Mouse (Mus musculus) heart, adult 11 months (tissue): ENCODE results near the gene E330017A01Rik.

Source experiments
- DNase-seq: peaks from one replicate; pipeline ENCODE4 v3.0.0; 2022

Gene E330017A01Rik

DNA sequence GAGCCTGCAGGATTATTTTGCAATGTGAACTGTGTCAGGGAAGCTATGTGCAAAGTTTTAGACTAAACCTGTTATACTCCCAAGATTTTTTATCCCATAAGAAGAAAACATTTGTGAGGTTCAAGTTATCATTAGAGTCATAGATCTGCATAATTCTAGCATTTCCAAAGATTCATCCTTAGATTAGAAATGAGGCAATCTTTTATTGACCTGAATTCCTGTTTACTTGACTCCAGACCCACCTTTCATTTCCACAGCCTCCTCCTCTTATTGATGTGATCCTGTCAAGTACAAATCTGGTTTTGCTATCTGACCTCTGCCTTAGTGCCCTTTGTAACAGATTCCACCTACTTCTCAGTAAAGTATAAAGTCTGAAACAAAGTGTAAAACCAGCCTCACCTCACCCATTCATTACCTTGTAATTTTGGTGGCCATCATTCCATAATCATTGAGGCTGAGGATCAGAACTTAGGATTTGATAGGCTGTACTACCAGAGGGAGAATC, 23.8 kb upstream of the E330017A01Rik start:
- no peak for DNase-seq

DNA sequence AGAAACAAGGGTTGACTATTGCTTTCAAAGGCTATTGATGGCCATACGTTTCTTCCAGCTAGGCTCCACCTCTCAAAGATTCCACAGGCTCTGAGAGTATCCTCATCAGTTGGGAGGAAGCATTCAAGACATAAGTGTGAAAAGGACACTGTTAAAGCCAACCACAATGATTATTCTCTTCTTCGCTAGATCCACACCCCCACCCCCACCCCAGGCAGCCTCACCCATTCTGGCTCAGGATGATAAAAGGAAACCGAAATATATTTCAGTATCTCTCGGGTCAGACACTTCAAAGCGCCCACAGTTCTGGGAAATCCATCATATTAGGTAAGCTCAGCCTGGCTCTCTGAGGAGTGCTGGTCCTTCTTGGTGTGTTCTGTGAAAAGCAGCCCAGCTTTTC, 23.3 kb upstream of the E330017A01Rik start:
- DNase-seq: peak; percentile 75

DNA sequence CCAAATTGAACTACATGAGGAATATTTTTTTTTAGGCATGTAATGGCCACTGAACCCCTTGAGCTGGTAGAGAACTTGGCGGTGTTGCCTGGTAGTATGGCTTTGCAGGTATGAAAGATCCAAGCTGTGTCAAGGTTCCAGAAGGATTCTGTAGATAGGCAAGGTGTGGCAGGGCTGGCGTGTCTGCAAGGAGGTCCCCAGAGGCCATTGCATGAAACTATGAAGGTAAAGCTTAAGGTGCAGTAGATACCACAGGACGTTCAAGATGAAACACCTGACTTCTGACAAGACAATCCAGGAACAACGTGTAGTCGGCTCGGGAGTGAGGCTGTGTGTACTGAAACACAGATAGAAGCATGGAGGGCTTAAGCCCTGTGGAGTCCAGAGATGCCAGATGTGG, 20.1 kb upstream of the E330017A01Rik start:
- peak; percentile 74 for DNase-seq

DNA sequence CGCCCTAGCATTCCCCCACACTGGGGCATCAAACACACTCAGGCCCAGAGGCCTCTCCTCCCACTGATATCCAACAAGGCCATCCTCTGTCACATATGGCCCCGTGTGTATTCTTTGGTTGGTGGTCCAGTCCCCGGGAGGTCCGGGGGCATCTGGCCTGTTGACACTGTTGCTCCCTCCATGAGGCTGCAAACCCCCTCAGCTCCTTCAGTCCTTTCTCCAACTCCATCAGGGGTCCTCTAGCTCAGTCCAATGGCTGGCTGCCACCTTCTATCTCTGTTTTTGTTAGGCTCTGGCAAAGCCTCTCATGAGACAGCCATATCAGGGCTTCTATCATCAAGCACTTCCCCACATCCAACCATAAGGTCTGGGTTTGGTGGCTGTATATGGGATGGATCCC, 18.0 kb upstream of the E330017A01Rik start:
- peak; percentile 85 for DNase-seq

- DNase-seq: no peak
These were observed 17.2 kb upstream of the E330017A01Rik start for GRCm38 (mm10) chr16:58655751-58656150.

DNA sequence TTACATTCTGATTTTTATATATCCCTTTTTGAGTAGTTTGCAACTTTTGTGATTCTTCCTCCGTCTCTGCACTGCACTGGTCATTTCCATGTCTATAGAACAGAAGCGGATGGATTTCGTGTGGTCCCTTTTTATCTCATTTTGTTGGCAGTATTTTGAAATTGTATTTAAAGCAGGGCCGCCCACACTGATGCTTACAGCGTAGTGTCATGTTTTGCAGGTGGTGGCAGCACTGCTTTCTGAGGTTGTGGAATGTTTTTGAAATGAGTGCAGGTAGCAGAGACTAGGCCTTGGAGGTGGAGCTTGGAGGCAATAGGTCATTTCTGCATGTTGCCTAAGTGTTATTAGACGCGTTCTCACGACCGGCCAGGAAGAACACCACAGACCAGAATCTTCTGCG, 11.4 kb upstream of the E330017A01Rik start:
- DNase-seq: peak; percentile 50

DNA sequence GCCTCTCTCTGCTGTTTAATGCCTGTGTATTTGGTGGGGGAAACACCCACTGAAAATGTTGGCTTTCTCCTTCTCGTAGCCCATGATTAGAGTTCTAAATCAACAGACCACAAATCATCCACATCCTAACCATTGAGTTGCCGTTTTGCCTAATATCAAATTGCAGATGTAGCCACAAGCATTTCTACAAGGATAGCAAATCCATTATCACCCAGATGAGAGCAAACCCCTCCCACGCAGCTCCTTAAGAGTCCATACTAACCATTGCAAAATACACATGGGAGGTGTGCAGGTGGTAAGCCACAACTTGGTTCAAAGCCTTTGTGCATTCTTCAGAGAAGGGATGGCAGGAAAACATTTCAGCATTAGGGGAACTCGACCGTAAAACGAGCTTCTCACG, 523 bp downstream of the E330017A01Rik start:
- DNase-seq: no peak

DNA sequence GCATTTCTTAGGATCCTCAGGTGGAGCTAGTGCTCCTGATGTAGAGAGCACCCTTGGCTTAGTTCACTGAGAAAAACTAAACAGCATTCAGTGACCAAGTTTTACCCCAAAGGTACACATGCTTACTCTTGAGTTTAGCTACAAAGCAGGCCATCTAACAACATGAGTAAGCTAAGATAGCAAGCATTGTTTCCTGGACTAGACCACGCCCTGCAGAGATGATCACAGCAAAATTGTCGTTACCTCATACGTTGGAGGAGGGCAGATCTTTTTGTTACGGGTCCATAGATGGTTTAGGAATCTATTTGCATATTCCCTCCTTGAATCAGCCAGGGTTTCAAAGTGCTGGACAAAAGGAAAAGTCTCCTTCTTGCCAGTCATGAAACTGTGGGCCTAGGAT, 1.1 kb downstream of the E330017A01Rik start:
- DNase-seq: peak; percentile 29

- peak; percentile 34 for DNase-seq
These were observed 2.7 kb downstream of the E330017A01Rik start for GRCm38 (mm10) chr16:58635866-58636265.

GRCm38 (mm10) chr16:58629736-58630135, 8.8 kb downstream of the E330017A01Rik start:
- DNase-seq: peak; percentile 45

DNA sequence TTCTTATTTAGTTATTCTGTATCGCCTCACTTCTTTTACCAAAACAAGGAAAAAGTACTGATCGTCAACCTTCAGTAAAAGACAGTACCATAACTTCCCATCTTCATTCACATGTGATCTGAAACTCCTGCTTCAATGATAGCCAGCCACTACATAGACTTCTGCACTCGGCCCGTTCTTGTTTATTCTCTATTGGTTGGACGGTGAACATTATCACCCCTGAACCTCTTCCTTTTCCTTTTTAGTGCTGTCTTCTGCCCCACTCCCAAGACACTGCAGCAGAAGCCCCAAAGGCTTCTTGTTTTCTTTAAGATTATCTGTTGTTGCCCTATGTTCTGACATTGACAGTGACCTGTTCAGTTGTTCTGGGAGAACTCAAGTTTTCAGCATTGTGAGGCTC, 9.6 kb downstream of the E330017A01Rik start:
- peak; percentile 12 for DNase-seq

DNA sequence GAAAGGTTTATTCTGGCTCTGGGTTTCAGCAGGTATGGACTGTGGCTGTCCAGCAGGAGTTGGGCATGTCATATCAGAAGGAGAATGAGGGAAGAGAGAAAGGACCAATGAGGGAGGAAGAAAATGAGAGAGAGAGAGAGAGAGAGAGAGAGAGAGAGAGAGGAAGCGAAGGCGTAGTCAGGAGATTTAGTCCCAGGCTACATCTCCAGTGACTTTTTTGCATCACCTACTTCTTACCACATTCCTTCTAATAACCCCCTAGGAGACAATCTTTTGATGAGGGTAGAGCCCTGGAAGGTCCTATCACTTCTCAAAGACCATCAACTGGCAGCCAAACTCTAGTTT, 10.2 kb downstream of the E330017A01Rik start:
- DNase-seq: peak; percentile 12

DNA sequence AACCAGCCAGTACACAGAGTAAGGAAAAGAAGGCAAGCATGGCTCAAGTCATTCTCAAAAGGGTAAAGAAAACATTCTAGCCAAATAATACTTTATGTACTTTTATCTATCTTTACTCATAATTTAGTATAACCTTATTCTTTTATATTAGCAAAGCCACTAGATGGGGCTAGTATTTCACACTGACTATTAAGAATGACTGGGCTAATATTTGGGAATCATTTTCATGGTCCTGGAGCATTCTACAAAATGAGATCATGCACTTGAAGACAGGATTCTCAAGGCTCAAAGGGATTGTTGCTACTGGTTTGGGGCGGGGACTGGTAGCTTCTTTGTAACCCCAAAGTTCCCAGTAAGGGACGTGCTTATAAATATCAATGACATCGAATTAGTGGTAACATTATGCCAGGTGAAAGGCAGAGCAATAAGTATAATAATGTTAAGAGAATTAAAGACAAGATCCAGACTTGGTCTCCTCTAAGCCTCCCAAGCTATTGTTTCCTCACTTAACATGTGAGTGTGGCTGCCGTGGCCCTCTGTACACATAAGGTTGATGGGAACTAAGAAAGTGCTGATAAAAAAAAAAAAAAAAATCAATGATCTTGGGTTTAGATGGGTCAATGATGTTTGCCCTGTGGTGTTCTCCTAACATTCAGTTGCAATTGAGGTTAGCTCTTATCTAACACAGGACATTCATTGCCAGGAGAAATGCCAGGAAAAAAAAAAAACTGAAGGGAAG, 10.8 kb downstream of the E330017A01Rik start:
- no peak for DNase-seq

- DNase-seq: peak; percentile 73
These were observed 14.6 kb downstream of the E330017A01Rik start for GRCm38 (mm10) chr16:58623944-58624343.

- no peak for DNase-seq
These were observed 15.4 kb downstream of the E330017A01Rik start for GRCm38 (mm10) chr16:58623114-58623513.

DNA sequence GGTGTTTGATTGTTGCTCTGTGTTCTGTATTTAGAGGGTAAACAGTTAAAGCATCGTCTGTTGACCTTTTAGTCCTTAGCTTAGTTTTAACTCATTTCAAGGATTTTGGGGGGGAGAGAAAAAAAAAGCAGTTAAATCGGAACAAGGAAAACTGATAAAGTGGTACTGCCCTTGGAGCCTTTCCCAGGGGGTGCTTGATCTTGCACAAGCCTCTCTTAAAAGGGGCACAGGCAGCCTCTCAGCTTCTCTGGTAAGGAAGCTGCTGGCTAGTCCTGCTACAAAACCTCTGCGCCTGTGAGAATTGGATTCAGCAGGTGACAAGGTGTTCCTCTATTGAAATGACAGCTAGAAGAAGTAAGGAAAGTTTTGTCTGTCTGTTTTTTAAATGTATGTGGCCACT, 16.2 kb downstream of the E330017A01Rik start:
- DNase-seq: peak; percentile 37

GRCm38 (mm10) chr16:58617346-58617745, 21.2 kb downstream of the E330017A01Rik start:
- DNase-seq: peak; percentile 75

- DNase-seq: peak; percentile 61
These were observed 21.7 kb downstream of the E330017A01Rik start, which contains the start of gene Gm813 for GRCm38 (mm10) chr16:58616878-58617277. Gene Gm813 (minus strand): TSS chr16:58616978.

GRCm38 (mm10) chr16:58612969-58613368, 25.6 kb downstream of the E330017A01Rik start:
- no peak for DNase-seq

DNA sequence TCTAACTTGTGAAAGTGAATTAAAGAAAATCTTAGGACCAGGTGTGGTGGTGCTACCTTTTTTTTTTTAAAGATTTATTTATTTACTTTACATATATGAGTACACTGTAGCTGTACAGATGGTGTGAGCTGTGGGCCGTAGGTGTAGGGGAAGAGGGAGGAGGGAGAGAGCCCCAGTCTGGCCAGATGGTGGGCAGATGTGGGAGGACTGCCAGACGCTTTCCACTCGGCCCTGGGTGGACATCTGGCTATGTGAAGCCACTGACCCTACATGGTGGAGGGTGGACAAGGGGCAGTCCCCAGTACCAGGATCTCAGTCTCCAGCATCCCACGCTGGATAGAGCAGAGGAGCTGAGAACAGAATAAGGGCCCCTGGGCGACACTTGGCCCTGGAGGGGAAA, 31.4 kb downstream of the E330017A01Rik start:
- no peak for DNase-seq

DNA sequence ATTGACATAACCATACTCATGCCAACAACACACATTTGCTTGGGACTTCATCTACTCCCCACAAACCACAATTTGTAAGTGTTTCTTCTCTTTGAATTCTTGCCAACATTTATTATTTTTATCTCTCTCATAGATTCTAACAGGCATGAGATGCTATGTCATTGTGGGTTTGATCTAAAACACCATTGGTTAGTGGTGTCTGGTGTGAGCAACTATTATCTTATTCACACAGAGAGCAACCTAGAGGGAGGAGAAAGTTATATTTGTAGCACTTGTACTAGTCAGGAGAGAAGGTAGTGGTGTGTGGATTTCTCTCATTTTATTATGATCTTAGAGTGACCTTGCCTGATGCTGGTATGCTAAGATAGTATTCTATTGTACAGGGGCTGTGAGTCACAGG, 33.9 kb downstream of the E330017A01Rik start:
- DNase-seq: no peak

GRCm38 (mm10) chr16:58603831-58604230, 34.7 kb downstream of the E330017A01Rik start:
- DNase-seq: no peak

GRCm38 (mm10) chr16:58600846-58601245, 37.7 kb downstream of the E330017A01Rik start:
- DNase-seq: peak; percentile 90

DNA sequence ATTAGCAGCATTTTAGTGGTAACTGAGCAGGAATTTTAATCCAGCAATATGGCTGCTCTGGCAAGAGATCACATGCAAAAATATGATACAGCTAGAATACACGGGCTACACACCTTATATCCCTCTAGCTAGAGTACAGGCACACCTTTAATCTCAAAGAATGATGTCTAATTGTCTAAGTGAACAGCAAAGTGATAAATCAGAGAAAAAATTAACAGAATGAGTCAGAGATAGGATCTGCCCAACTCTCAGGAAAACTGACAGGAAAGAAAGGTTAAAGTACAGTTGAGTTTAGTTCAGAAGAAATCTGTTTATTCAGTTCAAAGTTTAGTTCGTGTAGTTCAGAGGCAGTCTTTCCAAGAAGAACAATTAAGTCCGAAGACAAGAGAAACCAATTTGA, 47.2 kb downstream of the E330017A01Rik start:
- no peak for DNase-seq

DNA sequence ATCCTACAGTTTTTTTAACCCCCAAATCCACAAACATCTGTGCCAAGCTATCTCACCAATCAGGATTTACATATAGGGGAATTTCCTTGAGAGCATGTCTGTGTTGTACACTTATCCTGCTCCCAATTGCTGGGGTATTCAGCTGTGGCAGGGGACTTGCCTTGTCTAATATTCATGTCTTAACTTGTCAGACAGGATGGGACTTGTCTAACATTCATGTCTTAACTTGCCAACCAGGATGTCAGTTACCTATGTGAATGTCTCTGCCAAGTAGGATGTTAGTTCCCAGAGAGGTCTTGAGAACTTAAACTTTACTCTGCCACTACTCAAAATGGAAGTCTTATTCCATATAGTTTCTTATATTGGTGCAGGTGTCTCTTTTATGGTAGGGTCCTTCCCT, 49.1 kb downstream of the E330017A01Rik start:
- no peak for DNase-seq
